Mouse (Mus musculus): ENCODE results near the gene Mxra7. TPM values are rescaled to one million over a fixed set of nuclear protein-coding genes. Genes with fewer than 3 reads are reported as not detected.
"Not testable (repeated sequence)": the region's sequence is repeated elsewhere in the genome, so short reads cannot be mapped to it uniquely, and the experiment has no call there.

Gene Mxra7
- polyA plus RNA-seq, 1 experiment from 2014 or later = 17.6 TPM

DNA sequence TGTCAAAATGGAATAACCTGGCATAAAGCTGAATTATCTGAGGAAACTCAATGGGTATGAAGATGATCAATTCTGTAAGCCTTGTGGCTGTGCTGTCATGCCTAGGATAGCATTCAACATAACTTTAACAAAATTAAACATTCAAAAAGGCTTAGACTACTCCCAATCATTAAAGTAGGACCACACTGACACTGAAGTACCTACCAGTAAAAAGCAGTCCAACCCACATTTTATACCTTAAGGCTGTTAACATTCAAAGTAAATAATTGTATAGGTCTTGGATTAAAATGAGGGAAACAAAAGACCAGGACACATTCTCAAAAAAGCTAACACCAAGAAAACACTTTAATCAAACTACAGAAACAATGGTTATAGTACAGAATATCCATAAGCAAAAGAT is 21.7 kb upstream of the Mxra7 start:
- H3K36me3 ChIP-seq (ENCODE audit: control insufficient read depth, insufficient read depth, low read length) = peaks cover 45% of the 10 kb centered on the region
- peaks cover 7% of the 10 kb centered on the region for H3K4me1 ChIP-seq (ENCODE audit: control insufficient read depth, insufficient read depth, low read length)
- H3K4me2 ChIP-seq (ENCODE audit: low read depth, low read length) = no peak overlapping the region
- H3K27ac ChIP-seq (replicated peaks; ENCODE audit: low read depth, low read length) = no peak overlapping the region
- no peaks in the 10 kb centered on the region for H3K27me3 ChIP-seq (replicated peaks; ENCODE audit: control insufficient read depth, insufficient read depth, low read length)
- DNase-seq (ENCODE audit: low spot score) (no peak), ATAC-seq (ENCODE audit: low read depth) (no peak)
- no peaks in the 10 kb centered on the region for H3K9me3 ChIP-seq (ENCODE audit: control insufficient read depth, low read length)
- H3K9ac ChIP-seq (ENCODE audit: low read depth, low read length) = no peak overlapping the region
- no peak overlapping the region for H3K4me3 ChIP-seq (ENCODE audit: low read depth, low read length)

- not testable (repeated sequence) for H3K4me1 ChIP-seq (ENCODE audit: control insufficient read depth, insufficient read depth, low read length); H3K9me3 ChIP-seq (ENCODE audit: control insufficient read depth, low read length); H3K9ac ChIP-seq (ENCODE audit: low read depth, low read length); DNase-seq (ENCODE audit: low spot score); H3K27ac ChIP-seq (replicated peaks; ENCODE audit: low read depth, low read length); ATAC-seq (ENCODE audit: low read depth); H3K4me3 ChIP-seq (ENCODE audit: low read depth, low read length); H3K27me3 ChIP-seq (replicated peaks; ENCODE audit: control insufficient read depth, insufficient read depth, low read length); H3K4me2 ChIP-seq (ENCODE audit: low read depth, low read length)
- H3K36me3 ChIP-seq (ENCODE audit: control insufficient read depth, insufficient read depth, low read length) = peaks cover 45% of the 10 kb centered on the region
- 69% methylated on average over 2 of the region's 2 CpGs for WGBS
These were observed 21.0 kb upstream of the Mxra7 start for GRCm38 (mm10) chr11:116848877-116849178.

DNA sequence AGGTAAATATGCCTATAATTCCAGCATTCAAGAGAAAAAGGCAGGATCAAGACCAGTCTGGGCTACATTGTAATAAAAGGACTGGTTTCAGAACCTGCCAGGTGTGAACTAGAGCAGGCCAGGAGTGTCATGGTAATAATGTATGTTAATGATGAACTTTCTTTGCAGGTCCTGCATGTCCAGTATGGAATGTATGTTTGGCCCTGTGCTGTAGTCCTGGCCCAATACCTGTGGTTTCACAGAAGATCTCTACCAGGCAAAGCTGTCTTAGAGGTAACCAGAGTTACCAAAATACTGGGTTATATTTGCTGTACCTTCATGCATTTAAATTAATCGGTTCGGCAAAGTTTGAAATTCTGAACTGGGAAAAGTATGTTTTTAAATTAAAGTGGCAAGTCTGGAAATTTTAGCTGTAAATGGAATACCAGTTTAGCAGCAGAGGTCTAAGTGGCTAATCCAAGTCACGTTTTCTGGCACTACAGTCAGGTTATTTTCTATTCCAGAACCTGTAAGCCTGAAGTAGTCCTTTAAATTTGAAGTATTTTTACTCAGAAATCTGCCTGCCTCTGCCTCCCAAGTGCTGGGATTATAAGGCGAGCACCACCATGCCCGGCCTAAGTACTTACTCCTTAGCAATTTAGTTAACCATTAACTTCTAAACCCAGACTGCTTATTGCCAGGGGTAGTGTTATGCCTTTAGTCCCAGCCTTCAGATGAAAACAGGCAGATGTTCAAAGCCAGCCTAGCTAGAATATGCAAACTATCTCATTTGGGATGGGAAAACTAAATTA is 20.4 kb upstream of the Mxra7 start:
- peaks cover 45% of the 10 kb centered on the region for H3K36me3 ChIP-seq (ENCODE audit: control insufficient read depth, insufficient read depth, low read length)
- no peaks in the 10 kb centered on the region for H3K27me3 ChIP-seq (replicated peaks; ENCODE audit: control insufficient read depth, insufficient read depth, low read length)
- H3K4me1 ChIP-seq (ENCODE audit: control insufficient read depth, insufficient read depth, low read length) = 0 out of 2 replicates have a peak, but pooled peaks cover 7% of the 10 kb centered on the region
- WGBS = 74% methylated on average over 5 of the region's 5 CpGs
- DNase-seq (ENCODE audit: low spot score) (no peak), ATAC-seq (ENCODE audit: low read depth) (no peak)
- H3K9me3 ChIP-seq (ENCODE audit: control insufficient read depth, low read length) = no peaks in the 10 kb centered on the region
- H3K27ac ChIP-seq (replicated peaks; ENCODE audit: low read depth, low read length) = no peak overlapping the region
- no peak overlapping the region for H3K9ac ChIP-seq (ENCODE audit: low read depth, low read length)
- H3K4me2 ChIP-seq (ENCODE audit: low read depth, low read length) = no peak overlapping the region
- H3K4me3 ChIP-seq (ENCODE audit: low read depth, low read length) = no peak overlapping the region

- H3K27me3 ChIP-seq (replicated peaks; ENCODE audit: control insufficient read depth, insufficient read depth, low read length) = no peaks in the 10 kb centered on the region
These were observed 19.6 kb upstream of the Mxra7 start for GRCm38 (mm10) chr11:116847187-116848085.

DNA sequence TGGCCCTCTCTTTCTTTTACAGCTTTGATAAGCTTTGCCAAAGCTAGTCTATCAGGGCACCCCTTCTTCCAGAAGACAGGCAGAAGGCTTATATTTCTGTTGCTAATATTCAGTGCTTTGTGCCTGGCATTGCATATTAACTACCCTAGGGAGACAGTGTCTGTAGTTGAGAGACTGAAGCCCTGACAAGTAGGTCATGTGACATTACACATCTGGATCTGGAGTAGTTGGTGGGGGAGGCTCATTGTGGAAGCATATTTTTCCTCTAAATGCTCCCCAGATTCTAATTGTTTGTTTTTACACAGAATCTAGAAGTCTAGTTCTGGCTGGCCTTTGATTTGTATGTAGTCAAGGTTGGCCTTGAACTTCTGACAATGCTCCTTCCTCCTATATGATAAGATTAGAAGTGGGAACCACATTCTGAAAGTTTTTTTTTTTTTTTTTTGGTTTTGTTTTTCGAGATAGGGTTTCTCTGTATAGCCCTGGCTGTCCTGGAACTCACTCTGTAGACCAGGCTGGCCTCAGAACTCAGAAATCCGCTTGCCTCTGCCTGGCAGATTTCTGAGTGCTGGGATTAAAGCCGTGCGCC is 18.8 kb upstream of the Mxra7 start:
- peaks cover 45% of the 10 kb centered on the region for H3K36me3 ChIP-seq (ENCODE audit: control insufficient read depth, insufficient read depth, low read length)
- H3K9me3 ChIP-seq (ENCODE audit: control insufficient read depth, low read length) = no peaks in the 10 kb centered on the region
- H3K4me3 ChIP-seq (ENCODE audit: low read depth, low read length) = no peak overlapping the region
- peaks cover 8% of the 10 kb centered on the region; the same call in 1 of the 2 replicates for H3K4me1 ChIP-seq (ENCODE audit: control insufficient read depth, insufficient read depth, low read length)
- peak overlapping the region; percentile 63 for H3K27ac ChIP-seq (replicated peaks; ENCODE audit: low read depth, low read length)
- no peak for DNase-seq (ENCODE audit: low spot score)
- no peak overlapping the region for H3K4me2 ChIP-seq (ENCODE audit: low read depth, low read length)
- no peak overlapping the region for H3K9ac ChIP-seq (ENCODE audit: low read depth, low read length)
- 79% methylated on average over 4 of the region's 4 CpGs for WGBS
- no peak for ATAC-seq (ENCODE audit: low read depth)
- no peaks in the 10 kb centered on the region for H3K27me3 ChIP-seq (replicated peaks; ENCODE audit: control insufficient read depth, insufficient read depth, low read length)

More at GRCm38 (mm10) chr11:116847187-116848085, 19.6 kb upstream of the Mxra7 start:
- 82% methylated on average over 3 of the region's 3 CpGs for WGBS
- Histone ChIP-seq H3K27ac (replicated peaks; ENCODE audit: low read depth, low read length) (no peak overlapping the region), H3K4me1 (ENCODE audit: control insufficient read depth, insufficient read depth, low read length) (0 out of 2 replicates have a peak, but pooled peaks cover 7% of the 10 kb centered on the region), H3K9me3 (ENCODE audit: control insufficient read depth, low read length) (no peaks in the 10 kb centered on the region), H3K4me3 (ENCODE audit: low read depth, low read length) (no peak overlapping the region), H3K9ac (ENCODE audit: low read depth, low read length) (no peak overlapping the region), H3K36me3 (ENCODE audit: control insufficient read depth, insufficient read depth, low read length) (peaks cover 45% of the 10 kb centered on the region), H3K4me2 (ENCODE audit: low read depth, low read length) (no peak overlapping the region)
- DNase-seq (ENCODE audit: low spot score) (no peak), ATAC-seq (ENCODE audit: low read depth) (no peak)

DNA sequence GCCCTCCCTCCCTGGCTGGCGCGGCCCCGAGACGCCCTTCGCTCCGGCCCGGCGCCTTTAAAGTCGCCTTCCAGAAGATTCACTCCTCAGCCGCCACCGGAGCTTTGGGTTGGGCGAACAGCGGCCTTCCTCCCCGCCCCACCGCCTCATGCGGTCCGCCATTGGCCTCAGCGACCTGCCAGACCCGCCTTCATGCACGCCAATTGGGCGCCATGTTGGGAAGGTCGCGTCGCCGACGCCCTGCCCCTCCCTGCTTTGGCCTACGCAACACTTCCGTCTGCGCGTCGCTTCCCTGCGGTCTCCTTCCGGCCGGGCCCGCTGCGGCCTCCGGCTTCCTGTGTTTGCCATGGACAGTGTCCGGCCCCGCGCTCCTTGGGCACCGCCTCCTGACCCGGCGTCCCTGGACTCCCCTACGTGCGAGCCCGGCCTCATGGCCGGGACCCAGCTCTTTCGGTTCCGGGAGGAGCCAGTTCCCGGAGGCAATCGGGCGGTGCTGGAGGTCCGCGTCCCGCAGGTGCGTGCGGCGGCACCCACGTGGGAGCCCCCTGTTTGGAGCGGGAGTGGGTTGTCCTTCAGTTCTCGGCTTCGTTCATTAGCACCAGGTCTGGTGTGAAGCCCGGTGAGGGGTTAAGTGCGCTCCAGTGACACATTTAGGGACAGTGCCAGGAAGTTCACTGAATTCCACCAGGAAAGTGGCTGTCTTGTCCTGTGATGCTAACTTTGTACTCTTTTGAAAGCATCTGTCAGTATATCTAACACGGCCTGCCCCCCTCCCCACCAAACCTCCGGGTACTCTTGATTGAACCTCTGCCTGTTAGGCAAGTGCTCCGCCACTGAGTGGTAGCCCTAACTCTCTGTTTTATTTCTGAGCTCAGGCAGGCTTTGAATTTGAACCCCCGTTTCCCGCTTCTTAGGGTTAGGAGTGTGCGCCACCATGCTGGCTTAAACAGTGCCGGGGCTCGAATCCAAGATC is 15.7 kb upstream of the Mxra7 start, which contains the start of the genes Mettl23 and Jmjd6:
TSS of gene Mettl23 (plus strand) at position 18 of the 973 bp plus-strand sequence.
TSS of gene Jmjd6 (minus strand) at position 189 of the 973 bp plus-strand sequence.
- Histone ChIP-seq H3K4me1 (ENCODE audit: control insufficient read depth, insufficient read depth, low read length) (peaks cover 23% of the 10 kb centered on the region), H3K9ac (ENCODE audit: low read depth, low read length) (peak within 1 kb of the TSS; percentile 84), H3K4me3 (ENCODE audit: low read depth, low read length) (peak within 1 kb of the TSS; percentile 74), H3K36me3 (ENCODE audit: control insufficient read depth, insufficient read depth, low read length) (peaks cover 42% of the 10 kb centered on the region), H3K9me3 (ENCODE audit: control insufficient read depth, low read length) (no peaks in the 10 kb centered on the region), H3K27ac (replicated peaks; ENCODE audit: low read depth, low read length) (peak within 1 kb of the TSS; percentile 97), H3K4me2 (ENCODE audit: low read depth, low read length) (peak within 1 kb of the TSS; percentile 60), H3K27me3 (replicated peaks; ENCODE audit: control insufficient read depth, insufficient read depth, low read length) (no peaks in the 10 kb centered on the region)
- DNase-seq (ENCODE audit: low spot score) = peak; percentile 99
- ATAC-seq (ENCODE audit: low read depth) = peak; percentile 97
- WGBS = under 1% methylated on average over 50 of the region's 72 CpGs

DNA sequence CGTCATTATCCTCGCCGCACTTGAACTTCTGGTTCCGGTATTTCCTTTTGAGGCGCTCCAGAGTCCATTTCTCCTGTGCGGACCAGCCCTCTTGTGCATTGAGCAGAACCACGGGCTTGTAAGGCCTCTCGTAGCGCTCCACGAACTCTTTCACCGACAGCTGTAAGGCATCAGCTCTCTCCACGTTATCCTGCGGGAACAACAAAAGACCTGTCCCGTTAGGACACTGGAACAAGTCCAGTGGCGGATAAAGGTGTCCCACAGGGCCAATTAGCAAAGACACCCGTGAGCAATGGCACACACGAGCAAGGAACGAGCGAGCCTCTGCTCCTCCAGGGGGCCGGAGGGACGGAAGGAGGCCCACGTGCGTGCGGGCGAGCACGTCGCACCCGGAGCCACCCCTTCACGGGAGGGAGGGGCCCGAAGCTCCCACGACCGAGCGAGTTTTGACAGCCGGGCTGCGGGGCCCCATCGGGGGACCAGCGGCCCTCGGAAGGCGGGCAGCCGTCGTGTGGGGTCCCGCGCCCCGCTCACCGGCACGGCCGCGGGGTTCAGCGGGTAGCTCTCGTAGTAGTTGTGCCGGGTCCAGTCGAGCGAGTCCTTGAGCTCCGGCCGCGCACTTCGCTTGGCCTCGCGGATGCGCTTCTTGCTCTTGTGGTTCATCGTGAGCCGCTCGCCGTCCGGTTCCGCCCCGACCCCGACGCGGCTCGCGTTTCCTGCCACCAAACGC is 14.8 kb upstream of the Mxra7 start:
- H3K36me3 ChIP-seq (ENCODE audit: control insufficient read depth, insufficient read depth, low read length) = peaks cover 42% of the 10 kb centered on the region
- peak overlapping the region; percentile 60 for H3K4me2 ChIP-seq (ENCODE audit: low read depth, low read length)
- DNase-seq (ENCODE audit: low spot score) (peak; percentile 89), ATAC-seq (ENCODE audit: low read depth) (peak; percentile 68)
- H3K9me3 ChIP-seq (ENCODE audit: control insufficient read depth, low read length) = no peaks in the 10 kb centered on the region
- WGBS = under 1% methylated on average over 32 of the region's 73 CpGs
- peaks cover 23% of the 10 kb centered on the region for H3K4me1 ChIP-seq (ENCODE audit: control insufficient read depth, insufficient read depth, low read length)
- H3K27me3 ChIP-seq (replicated peaks; ENCODE audit: control insufficient read depth, insufficient read depth, low read length) = no peaks in the 10 kb centered on the region
- H3K4me3 ChIP-seq (ENCODE audit: low read depth, low read length) = peak overlapping the region; percentile 74
- H3K27ac ChIP-seq (replicated peaks; ENCODE audit: low read depth, low read length) = peak overlapping the region; percentile 97
- H3K9ac ChIP-seq (ENCODE audit: low read depth, low read length) = peak overlapping the region; percentile 84
